Mouse (Mus musculus) spleen, postnatal 4 days (tissue): Measurements from ENCODE around the gene Hmga2.
"Not testable (repeated sequence)": the region's sequence is repeated elsewhere in the genome, so short reads cannot be mapped to it uniquely, and the experiment has no call there.

Source experiments
- DNase-seq, 2 experiments: peaks; one replicate each; pipeline ENCODE4 v3.0.0; 2022; ENCODE audit warnings: low spot score in 2 of 2

The Hmga2 gene

GRCm38 (mm10) chr10:120391971-120392716, 84.1 kb downstream of the Hmga2 start:
- DNase-seq: no peak

DNA sequence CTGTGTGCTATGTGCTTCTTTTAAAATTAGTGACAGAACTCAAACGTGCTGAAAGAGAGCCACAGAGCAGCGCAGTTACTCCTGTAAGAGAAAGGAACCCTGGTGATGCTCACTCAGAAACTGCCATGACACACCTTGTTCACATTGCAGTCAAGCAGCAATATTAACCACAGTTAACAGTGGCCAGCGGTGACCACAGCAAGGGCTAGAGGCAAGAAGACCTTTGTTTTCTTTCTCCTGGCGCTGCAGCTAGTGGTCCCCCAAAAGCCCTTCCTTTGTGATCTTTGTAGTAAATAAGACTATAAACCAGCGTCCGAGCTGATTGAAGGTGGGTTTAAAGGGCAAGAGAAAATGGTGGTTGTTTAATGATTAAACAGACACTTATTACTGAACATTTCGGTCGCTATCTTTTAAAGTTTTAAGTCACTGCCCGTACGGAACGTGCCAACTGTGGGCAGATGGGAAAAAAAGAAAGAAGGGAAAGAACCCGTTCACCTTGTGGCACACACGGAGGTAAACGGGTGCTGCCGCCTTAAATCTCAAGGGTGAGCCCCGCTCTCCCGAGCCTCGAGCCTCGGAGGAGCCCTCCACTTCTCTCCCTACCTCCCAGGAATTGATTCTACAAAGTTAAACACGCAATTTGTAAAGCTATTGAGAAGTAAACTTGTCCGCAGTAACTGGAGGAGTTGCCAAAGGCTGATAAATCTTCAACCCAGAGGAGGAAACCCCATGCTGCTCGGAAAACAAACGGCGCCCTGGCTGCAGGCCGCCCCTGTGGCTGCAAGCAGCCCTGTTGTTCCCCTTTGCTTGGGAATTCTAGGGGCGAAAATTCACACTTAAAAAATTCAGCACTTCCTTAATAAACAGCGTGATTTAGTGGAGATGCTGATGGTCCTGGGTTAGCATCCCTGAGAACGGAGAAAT, 85.1 kb downstream of the Hmga2 start:
- no peak for DNase-seq

DNA sequence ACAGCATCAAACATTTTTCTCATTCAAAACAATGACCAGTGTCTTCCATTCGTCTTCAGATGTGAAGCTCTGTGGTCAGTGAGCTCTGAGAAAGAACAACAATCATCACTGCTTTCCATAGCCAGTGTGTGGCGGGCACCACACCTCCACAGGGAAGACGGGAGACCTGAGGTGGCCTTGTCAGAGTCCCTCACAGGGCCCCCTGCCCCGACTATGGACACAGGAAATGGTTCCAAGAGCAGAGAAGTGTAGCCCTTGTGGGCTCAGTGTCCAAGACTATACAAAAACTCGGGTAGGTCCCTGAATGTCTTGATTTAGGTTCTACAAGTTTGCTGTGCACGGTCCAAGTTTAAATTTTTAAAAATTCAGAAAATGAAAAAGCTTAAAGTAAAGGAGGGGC, 86.6 kb downstream of the Hmga2 start:
- DNase-seq: no peak

GRCm38 (mm10) chr10:120388966-120389365, 87.3 kb downstream of the Hmga2 start:
- DNase-seq: no peak

- DNase-seq: no peak
Observed at GRCm38 (mm10) chr10:120388400-120388871, 87.8 kb downstream of the Hmga2 start.

- DNase-seq: no peak
Observed at GRCm38 (mm10) chr10:120387105-120387504, 89.2 kb downstream of the Hmga2 start.

- DNase-seq: no peak
Observed at GRCm38 (mm10) chr10:120384797-120385600, 91.3 kb downstream of the Hmga2 start.

- no peak for DNase-seq
Observed at GRCm38 (mm10) chr10:120384040-120384439, 92.2 kb downstream of the Hmga2 start.

DNA sequence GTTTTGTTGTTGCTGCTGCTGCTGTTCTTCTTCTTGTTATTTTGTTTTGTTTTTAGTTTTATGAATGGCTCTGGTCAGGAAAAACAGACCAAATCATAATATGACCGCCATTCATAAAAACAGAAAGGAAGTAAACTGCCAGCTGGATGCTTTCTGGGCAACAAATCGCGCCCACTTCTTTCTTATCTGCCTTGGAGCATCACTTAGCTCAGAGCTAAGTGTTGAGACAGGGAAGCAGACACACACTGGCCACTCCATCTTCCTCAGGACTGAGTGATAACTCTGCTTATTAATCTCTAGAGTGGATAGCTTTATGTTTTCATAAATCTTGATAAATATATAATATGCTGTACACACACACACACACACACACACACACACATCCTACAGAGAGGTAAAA, 98.5 kb downstream of the Hmga2 start:
- no peak for DNase-seq

GRCm38 (mm10) chr10:120377327-120377752, 98.9 kb downstream of the Hmga2 start:
- no peak for DNase-seq

DNA sequence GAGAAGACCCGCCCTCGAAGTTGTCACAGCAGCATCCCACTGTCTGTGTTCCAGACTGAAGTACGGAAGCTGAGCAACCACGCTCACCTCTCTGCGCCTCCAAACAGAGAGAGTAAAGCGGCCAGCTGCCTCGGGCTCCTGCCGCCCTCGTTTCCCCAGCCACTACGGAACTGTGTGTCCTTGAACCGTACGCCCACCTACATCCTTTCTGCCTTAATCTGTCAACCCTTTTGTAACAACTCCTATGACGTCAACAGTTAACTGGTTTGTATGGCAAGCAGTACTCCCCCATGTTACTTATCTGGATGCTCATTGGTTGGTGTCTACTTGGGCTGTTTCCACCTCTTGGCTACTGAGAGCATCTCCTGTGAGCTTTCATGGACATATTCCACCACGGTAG, 100.8 kb downstream of the Hmga2 start:
- no peak for DNase-seq

- no peak for DNase-seq
Observed at GRCm38 (mm10) chr10:120371215-120371614, 105.1 kb downstream of the Hmga2 start.

DNA sequence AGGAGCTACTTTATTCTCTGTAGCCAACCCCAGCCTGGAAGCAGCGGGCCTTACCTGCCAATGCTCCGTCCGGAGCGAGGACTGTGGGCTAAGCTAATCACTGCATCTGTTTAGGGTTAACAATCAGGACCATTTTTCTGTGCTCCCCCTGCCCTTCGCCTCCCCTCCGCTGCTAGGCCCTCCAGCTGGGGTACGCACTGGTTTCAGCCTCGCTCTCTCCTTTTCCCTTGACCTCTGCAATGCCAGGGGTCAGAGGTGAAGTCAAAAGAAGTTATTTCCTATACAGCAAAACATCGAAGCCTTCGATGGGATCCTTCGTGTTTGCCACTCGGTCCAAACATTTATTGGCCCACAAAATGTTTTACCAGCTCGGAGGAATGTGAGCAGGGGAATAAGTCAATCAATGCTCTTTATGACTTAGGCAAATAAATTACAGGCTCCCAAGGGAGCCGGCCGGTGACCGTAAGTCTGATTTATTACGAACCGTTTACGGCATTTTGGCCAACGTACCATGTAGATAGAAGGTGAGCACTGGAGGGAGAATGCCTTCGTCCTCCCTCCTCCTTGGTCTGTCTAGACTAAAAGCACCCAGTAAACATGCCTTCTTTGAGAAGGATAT, 107.0 kb downstream of the Hmga2 start:
- no peak for DNase-seq

GRCm38 (mm10) chr10:120366173-120366592, 110.1 kb downstream of the Hmga2 start:
- DNase-seq: not testable (repeated sequence)

GRCm38 (mm10) chr10:120365380-120366172, 110.7 kb downstream of the Hmga2 start:
- peak in 1 of 2 experiments; percentile 57 for DNase-seq

GRCm38 (mm10) chr10:120363983-120364582, 112.2 kb downstream of the Hmga2 start:
- DNase-seq: no peak

- not testable (repeated sequence) for DNase-seq
Observed at GRCm38 (mm10) chr10:120363298-120363982, 112.8 kb downstream of the Hmga2 start.

DNA sequence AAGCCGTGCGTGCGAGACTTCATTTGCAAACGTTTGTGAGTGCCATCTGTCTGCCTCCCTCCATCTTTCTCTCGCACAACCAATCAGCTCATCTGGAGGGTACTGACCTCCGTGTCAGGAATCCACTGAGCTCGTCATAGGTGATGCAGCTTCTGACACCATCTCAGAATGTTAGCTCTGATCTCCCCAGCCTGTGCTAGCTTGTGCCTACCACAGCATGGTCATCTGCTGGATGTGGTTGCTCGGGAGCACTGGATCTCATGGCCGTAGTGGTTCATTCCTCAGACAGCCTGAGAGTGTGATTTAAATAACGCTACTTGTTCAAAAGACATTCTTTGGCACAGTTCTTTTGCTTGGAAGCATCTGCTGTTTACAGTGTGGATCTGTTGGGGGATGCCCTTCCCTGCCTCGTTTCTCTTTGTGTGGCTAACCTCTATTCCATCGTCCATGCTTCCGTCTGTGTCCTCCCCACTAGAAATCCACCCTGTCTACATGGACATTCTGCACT, 121.7 kb downstream of the Hmga2 start:
- no peak for DNase-seq

DNA sequence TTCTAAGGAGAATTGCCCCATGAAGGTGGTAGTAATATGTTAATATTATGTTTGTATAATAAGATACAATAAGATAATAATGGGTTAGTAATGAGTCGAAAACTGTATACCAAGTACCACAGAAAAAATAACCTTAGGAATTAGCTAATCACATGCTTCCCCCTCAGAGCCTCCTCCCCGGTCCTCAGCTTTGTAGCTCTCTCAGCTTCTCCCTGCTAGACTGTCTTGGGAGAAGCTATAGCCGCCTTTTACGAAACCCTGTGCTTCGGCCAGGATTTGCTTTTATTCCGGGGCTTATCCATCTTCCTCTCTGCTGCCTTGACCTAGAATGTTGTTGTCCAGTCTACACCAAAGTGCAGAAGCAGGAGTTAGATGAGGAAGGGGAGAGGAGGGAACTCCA, 130.9 kb downstream of the Hmga2 start:
- no peak for DNase-seq
